Mouse (Mus musculus) liver, embryonic 14.5 days (tissue): ENCODE measurements around the gene Pde4d. TPM values are rescaled to one million over a fixed set of nuclear protein-coding genes. Genes with fewer than 3 reads are reported as not detected.

Source experiments
- ATAC-seq: fragments of 200-750 bp; cut with Nextera tagmentation; 2 replicates; pipeline ENCODE4 v1.8.0; 2017; ENCODE audit warnings: moderate number of reproducible peaks, mild to moderate bottlenecking, moderate library complexity; ENCODE audit not compliant: insufficient read depth
- DNase-seq, 3 experiments: peaks; one replicate each; pipeline ENCODE4 v3.0.0-alpha.2; 2012 to 2013; ENCODE audit warnings: low read depth in 3 of 3, low spot score in 3 of 3
- H3K27ac ChIP-seq: fragments of 300-500 bp; sonication (generic); 2 replicates; pipeline ENCODE4 v1.5.1; 2014; ENCODE audit warnings: moderate library complexity, mild to moderate bottlenecking, control low read depth, inconsistent platforms
- H3K27me3 ChIP-seq: fragments of 300-500 bp; sonication (generic); 2 replicates; pipeline ENCODE4 v1.6.1; 2014; ENCODE audit warnings: mild to moderate bottlenecking, low read length, moderate library complexity; ENCODE audit not compliant: control insufficient read depth, insufficient read depth
- H3K36me3 ChIP-seq: fragments of 300-500 bp; sonication (generic); replicated peaks from 2 replicates; pipeline ENCODE4 v1.6.1; 2014; ENCODE audit warnings: low read depth; ENCODE audit not compliant: control insufficient read depth, insufficient read depth
- H3K4me1 ChIP-seq, 2 experiments: fragments of 200-500 bp in 1 of 2; fragments of 300-500 bp in 1 of 2; sonication (generic) in 1 of 2; replicated peaks; 2 replicates each; pipeline ENCODE4 v1.6.1; 2012 to 2014; ENCODE audit warnings: antibody characterized with exemption in 1 of 2, inconsistent platforms in 1 of 2, low read length in 1 of 2; ENCODE audit not compliant: control insufficient read depth in 2 of 2, insufficient read depth in 2 of 2
- H3K4me2 ChIP-seq: fragments of 300-500 bp; sonication (generic); 2 replicates; pipeline ENCODE4 v1.6.1; 2014; ENCODE audit warnings: low read depth, mild to moderate bottlenecking, control low read depth, moderate library complexity
- H3K4me3 ChIP-seq, 2 experiments: fragments of 200-500 bp in 1 of 2; fragments of 300-500 bp in 1 of 2; sonication (generic) in 1 of 2; 2 replicates each; pipeline ENCODE4 v1.5.1; 2012 to 2014; ENCODE audit warnings: low read depth in 2 of 2, low read length in 2 of 2, mild to moderate bottlenecking in 2 of 2, control low read depth in 1 of 2, inconsistent platforms in 1 of 2, moderate library complexity in 1 of 2; ENCODE audit not compliant: insufficient read depth in 1 of 2
- H3K9ac ChIP-seq: fragments of 300-500 bp; sonication (generic); replicated peaks from 2 replicates; pipeline ENCODE4 v1.6.1; 2014; ENCODE audit warnings: mild to moderate bottlenecking, control low read depth, moderate library complexity
- H3K9me3 ChIP-seq: fragments of 300-500 bp; sonication (generic); 2 replicates; pipeline ENCODE4 v1.6.1; 2016; ENCODE audit warnings: low read length, mixed read lengths; ENCODE audit not compliant: control insufficient read depth
- CTCF ChIP-seq: IDR thresholded peaks from 2 replicates; pipeline ENCODE4 v1.5.1; 2016; ENCODE audit warnings: antibody characterized with exemption, low read depth, control low read depth
- EP300 ChIP-seq: IDR thresholded peaks from 2 replicates; pipeline ENCODE4 v1.6.1; 2016; ENCODE audit warnings: antibody characterized with exemption, low read depth
- WGBS: fragments of 180-500 bp; shearing (Covaris S2); extraction: QIAGEN DNeasy Blood & Tissue Kit; methylation state at CpG from one replicate; pipeline ENCODE4 v1.1.7; 2014; ENCODE audit not compliant: insufficient replicate concordance; 5-methylcytosine and 5-hydroxymethylcytosine counted together
- polyA plus RNA-seq, 2 experiments: library from polyadenylated mRNA; depleted of rRNA in 1 of 2; stranded (reverse) in 1 of 2; unstranded in 1 of 2; fragments of >200 nt; fragmentation: Nextera tagmentation in 1 of 2; extraction: Ambion mirVana in 1 of 2; gene quantifications; 2 replicates each; pipeline versions ENCODE4 v1.2.1 to v1.2.3; 2012 to 2014

The Pde4d gene
- polyA plus RNA-seq, 2 experiments: 4.9 to 8.6 TPM

DNA sequence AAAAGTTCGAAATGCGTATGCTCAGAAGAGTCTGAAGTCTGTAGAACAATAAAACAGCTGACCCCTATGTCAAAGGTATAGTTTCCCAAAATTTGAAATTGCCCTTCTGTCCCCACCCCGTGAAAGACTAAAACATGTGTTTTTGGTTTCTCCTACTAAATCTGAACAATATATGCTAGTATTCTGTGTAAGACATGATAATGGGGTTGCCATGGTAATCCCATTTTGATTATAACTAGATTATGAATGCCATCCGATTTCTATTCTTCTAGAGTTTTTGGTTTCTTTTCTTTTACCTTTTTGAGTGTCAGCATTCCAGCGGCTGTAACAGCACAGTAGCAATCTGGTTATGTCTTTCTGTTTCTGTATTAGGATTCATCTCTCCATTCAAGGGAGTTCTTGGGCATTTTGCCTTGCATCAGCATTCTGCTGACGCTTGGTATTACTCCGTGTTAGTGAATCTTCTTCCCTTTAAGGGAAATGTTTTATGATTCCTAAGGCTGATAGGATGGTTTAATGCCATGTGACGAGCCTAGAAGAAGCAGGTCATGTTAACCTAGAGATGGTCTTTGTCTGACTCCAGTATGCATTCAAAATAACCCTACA lies 1142.5 kb downstream of the Pde4d start:
- Histone ChIP-seq H3K27ac (no peak overlapping the region), H3K4me2 (no peak overlapping the region), H3K9me3 (no peaks in the 10 kb centered on the region), H3K27me3 (no peaks in the 10 kb centered on the region), H3K9ac (no peak overlapping the region), H3K4me1 (no peaks in the 10 kb centered on the region), H3K36me3 (no peaks in the 10 kb centered on the region), H3K4me3 (no peak overlapping the region)
- DNase-seq (no peak), ATAC-seq (no peak)
- WGBS: 61% methylated on average over 8 of the region's 8 CpGs
- TF ChIP-seq EP300 (no peak), CTCF (no peak)

DNA sequence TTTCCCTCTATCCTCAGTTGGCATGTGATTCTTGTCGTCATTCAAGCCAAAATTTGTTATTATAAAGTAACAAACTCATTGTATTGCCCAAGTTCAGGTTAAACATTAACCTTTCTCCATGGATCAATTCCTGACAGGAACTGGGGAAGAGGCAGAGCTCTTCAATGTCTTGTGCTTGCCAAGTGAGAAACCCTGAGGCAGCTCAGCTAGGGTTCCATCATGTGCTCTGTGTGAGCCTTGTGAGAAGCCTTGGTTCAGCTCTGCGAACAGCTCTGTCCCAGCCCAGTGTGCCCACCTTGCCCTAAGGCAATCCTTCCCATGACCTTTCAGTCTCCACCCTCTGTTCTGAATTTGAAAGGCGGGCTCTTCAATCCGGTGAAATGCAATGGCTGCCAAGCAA lies 1150.0 kb downstream of the Pde4d start:
- no peak overlapping the region for H3K4me3 ChIP-seq
- DNase-seq (no peak), ATAC-seq (no peak)
- H3K36me3 ChIP-seq: no peaks in the 10 kb centered on the region
- WGBS: 64% methylated on average over 4 of the region's 4 CpGs
- H3K4me1 ChIP-seq: no peaks in the 10 kb centered on the region
- no peaks in the 10 kb centered on the region for H3K9me3 ChIP-seq
- TF ChIP-seq CTCF (no peak), EP300 (no peak)
- no peaks in the 10 kb centered on the region for H3K27me3 ChIP-seq
- H3K27ac ChIP-seq: no peak overlapping the region
- H3K4me2 ChIP-seq: no peak overlapping the region
- no peak overlapping the region for H3K9ac ChIP-seq

- no peak for TF ChIP-seq EP300
- no peak for TF ChIP-seq CTCF
- no peaks in the 10 kb centered on the region for H3K9me3 ChIP-seq
- no peaks in the 10 kb centered on the region for H3K27me3 ChIP-seq
- H3K27ac ChIP-seq: no peak overlapping the region
- 59% methylated on average over 2 of the region's 2 CpGs for WGBS
- H3K36me3 ChIP-seq: no peaks in the 10 kb centered on the region
- DNase-seq (no peak), ATAC-seq (no peak)
- H3K4me3 ChIP-seq: no peak overlapping the region
- H3K9ac ChIP-seq: no peak overlapping the region
- H3K4me1 ChIP-seq: no peaks in the 10 kb centered on the region
- no peak overlapping the region for H3K4me2 ChIP-seq
Measured at GRCm38 (mm10) chr13:109604017-109604416, 1154.3 kb downstream of the Pde4d start.

DNA sequence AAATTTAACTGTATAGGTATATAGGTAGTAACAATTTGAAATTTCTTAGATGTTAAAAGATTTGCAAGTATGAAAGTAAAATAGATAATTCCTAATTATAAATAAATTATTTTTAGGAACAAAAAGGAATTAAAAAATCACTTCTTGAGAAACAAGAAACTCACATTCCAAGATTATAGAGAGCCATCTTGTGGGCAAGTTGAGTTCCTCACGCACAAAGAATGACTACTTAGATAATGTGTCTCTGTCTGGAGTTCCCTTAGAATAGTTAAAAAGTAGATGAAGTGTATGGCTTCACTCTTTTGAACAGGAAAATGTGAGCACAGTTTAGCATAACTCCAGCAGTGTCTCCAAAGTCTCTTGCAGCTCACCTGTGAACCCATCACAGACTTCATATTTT lies 1155.4 kb downstream of the Pde4d start:
- no peak for ATAC-seq
- 60% methylated on average over 1 of the region's 1 CpGs for WGBS
- Histone ChIP-seq H3K4me3 (no peak overlapping the region), H3K36me3 (no peaks in the 10 kb centered on the region), H3K27ac (no peak overlapping the region), H3K9me3 (no peaks in the 10 kb centered on the region), H3K4me1 (peaks cover 0 to 2% of the 10 kb centered on the region in 2 experiments; a peak in 1 of 4 replicates), H3K27me3 (no peaks in the 10 kb centered on the region), H3K9ac (no peak overlapping the region), H3K4me2 (no peak overlapping the region)
- no peak for DNase-seq
- TF ChIP-seq EP300: no peak
- TF ChIP-seq CTCF: no peak

GRCm38 (mm10) chr13:109609106-109609804 lies 1159.5 kb downstream of the Pde4d start:
- DNase-seq (no peak), ATAC-seq (no peak)
- no peaks in the 10 kb centered on the region for H3K36me3 ChIP-seq
- H3K9ac ChIP-seq: no peak overlapping the region
- WGBS: 59% methylated on average over 9 of the region's 9 CpGs
- H3K27me3 ChIP-seq: no peaks in the 10 kb centered on the region
- TF ChIP-seq CTCF (no peak), EP300 (no peak)
- H3K4me3 ChIP-seq: no peak overlapping the region
- H3K4me2 ChIP-seq: no peak overlapping the region
- H3K27ac ChIP-seq: no peak overlapping the region
- H3K9me3 ChIP-seq: no peaks in the 10 kb centered on the region
- peaks cover 0 to 2% of the 10 kb centered on the region in 2 experiments; a peak in 1 of 4 replicates for H3K4me1 ChIP-seq
